Mouse (Mus musculus): ENCODE results near the gene Cntnap1. TPM values are rescaled to one million over a fixed set of nuclear protein-coding genes. Genes with fewer than 3 reads are reported as not detected.

The Cntnap1 gene
- polyA plus RNA-seq, 1 experiment from 2014 or later, result 0.21 TPM

- DNase-seq (ENCODE audit: low spot score) (no peak), ATAC-seq (ENCODE audit: insufficient number of reproducible peaks, low FRiP score, low TSS enrichment, low read depth) (no peak)
- H3K4me1 ChIP-seq (ENCODE audit: control insufficient read depth, insufficient read depth, low read length), result no peaks in the 10 kb centered on the region
- H3K36me3 ChIP-seq (ENCODE audit: control insufficient read depth, insufficient read depth, low read length), result no peaks in the 10 kb centered on the region; the same call in 1 of the 2 replicates
- H3K9me3 ChIP-seq (ENCODE audit: control insufficient read depth, low read length), result no peaks in the 10 kb centered on the region
- H3K4me2 ChIP-seq (ENCODE audit: low read depth, severe bottlenecking), result no peak overlapping the region
- no peak overlapping the region for H3K27ac ChIP-seq (replicated peaks; ENCODE audit: low read depth, low read length)
- peaks cover 3% of the 10 kb centered on the region for H3K27me3 ChIP-seq (ENCODE audit: control insufficient read depth, insufficient read depth, low read length)
- no peak overlapping the region for H3K9ac ChIP-seq (ENCODE audit: low read length)
- WGBS, result 82% methylated on average over 14 of the region's 14 CpGs
- no peak overlapping the region for H3K4me3 ChIP-seq (ENCODE audit: low read depth, low read length)
Observed at GRCm38 (mm10) chr11:101182771-101183517, 12.6 kb downstream of the Cntnap1 start.

GRCm38 (mm10) chr11:101184984-101185383, 14.7 kb downstream of the Cntnap1 start:
- 86% methylated on average over 12 of the region's 12 CpGs for WGBS

GRCm38 (mm10) chr11:101185441-101185840, 15.1 kb downstream of the Cntnap1 start:
- no peaks in the 10 kb centered on the region for H3K9me3 ChIP-seq (ENCODE audit: control insufficient read depth, low read length)
- H3K27ac ChIP-seq (replicated peaks; ENCODE audit: low read depth, low read length), result no peak overlapping the region
- H3K4me1 ChIP-seq (ENCODE audit: control insufficient read depth, insufficient read depth, low read length), result peaks cover 11% of the 10 kb centered on the region
- H3K4me3 ChIP-seq (ENCODE audit: low read depth, low read length), result no peak overlapping the region
- H3K9ac ChIP-seq (ENCODE audit: low read length), result no peak overlapping the region
- ATAC-seq (ENCODE audit: insufficient number of reproducible peaks, low FRiP score, low TSS enrichment, low read depth), result no peak
- DNase-seq (ENCODE audit: low spot score), result no peak
- H3K27me3 ChIP-seq (ENCODE audit: control insufficient read depth, insufficient read depth, low read length), result no peaks in the 10 kb centered on the region
- H3K36me3 ChIP-seq (ENCODE audit: control insufficient read depth, insufficient read depth, low read length), result no peaks in the 10 kb centered on the region; the same call in 1 of the 2 replicates
- WGBS, result 93% methylated on average over 4 of the region's 4 CpGs
- no peak overlapping the region for H3K4me2 ChIP-seq (ENCODE audit: low read depth, severe bottlenecking)

More at GRCm38 (mm10) chr11:101184984-101185383, 14.7 kb downstream of the Cntnap1 start:
- no peaks in the 10 kb centered on the region for H3K9me3 ChIP-seq (ENCODE audit: control insufficient read depth, low read length)
- H3K9ac ChIP-seq (ENCODE audit: low read length), result no peak overlapping the region
- DNase-seq (ENCODE audit: low spot score) (no peak), ATAC-seq (ENCODE audit: insufficient number of reproducible peaks, low FRiP score, low TSS enrichment, low read depth) (no peak)
- no peaks in the 10 kb centered on the region; the same call in 1 of the 2 replicates for H3K36me3 ChIP-seq (ENCODE audit: control insufficient read depth, insufficient read depth, low read length)
- H3K27me3 ChIP-seq (ENCODE audit: control insufficient read depth, insufficient read depth, low read length), result no peaks in the 10 kb centered on the region
- no peak overlapping the region for H3K27ac ChIP-seq (replicated peaks; ENCODE audit: low read depth, low read length)
- H3K4me1 ChIP-seq (ENCODE audit: control insufficient read depth, insufficient read depth, low read length), result peaks cover 7% of the 10 kb centered on the region
- H3K4me3 ChIP-seq (ENCODE audit: low read depth, low read length), result no peak overlapping the region
- H3K4me2 ChIP-seq (ENCODE audit: low read depth, severe bottlenecking), result no peak overlapping the region

- DNase-seq (ENCODE audit: low spot score) (no peak), ATAC-seq (ENCODE audit: insufficient number of reproducible peaks, low FRiP score, low TSS enrichment, low read depth) (no peak)
- no peak overlapping the region for H3K9ac ChIP-seq (ENCODE audit: low read length)
- H3K36me3 ChIP-seq (ENCODE audit: control insufficient read depth, insufficient read depth, low read length), result no peaks in the 10 kb centered on the region; the same call in 1 of the 2 replicates
- WGBS, result 92% methylated on average over 27 of the region's 27 CpGs
- H3K4me3 ChIP-seq (ENCODE audit: low read depth, low read length), result no peak overlapping the region
- peaks cover 15% of the 10 kb centered on the region for H3K4me1 ChIP-seq (ENCODE audit: control insufficient read depth, insufficient read depth, low read length)
- no peaks in the 10 kb centered on the region for H3K9me3 ChIP-seq (ENCODE audit: control insufficient read depth, low read length)
- no peak overlapping the region for H3K4me2 ChIP-seq (ENCODE audit: low read depth, severe bottlenecking)
- H3K27ac ChIP-seq (replicated peaks; ENCODE audit: low read depth, low read length), result no peak overlapping the region
- no peaks in the 10 kb centered on the region for H3K27me3 ChIP-seq (ENCODE audit: control insufficient read depth, insufficient read depth, low read length)
Observed at GRCm38 (mm10) chr11:101186526-101187247, 16.4 kb downstream of the Cntnap1 start.

- DNase-seq (ENCODE audit: low spot score) (no peak), ATAC-seq (ENCODE audit: insufficient number of reproducible peaks, low FRiP score, low TSS enrichment, low read depth) (no peak)
- Histone ChIP-seq H3K9ac (ENCODE audit: low read length) (no peak overlapping the region), H3K27me3 (ENCODE audit: control insufficient read depth, insufficient read depth, low read length) (no peaks in the 10 kb centered on the region), H3K4me1 (ENCODE audit: control insufficient read depth, insufficient read depth, low read length) (peaks cover 15% of the 10 kb centered on the region), H3K27ac (replicated peaks; ENCODE audit: low read depth, low read length) (no peak overlapping the region), H3K4me3 (ENCODE audit: low read depth, low read length) (no peak overlapping the region), H3K9me3 (ENCODE audit: control insufficient read depth, low read length) (no peaks in the 10 kb centered on the region), H3K36me3 (ENCODE audit: control insufficient read depth, insufficient read depth, low read length) (no peaks in the 10 kb centered on the region; the same call in 1 of the 2 replicates), H3K4me2 (ENCODE audit: low read depth, severe bottlenecking) (no peak overlapping the region)
- WGBS, result 91% methylated on average over 5 of the region's 5 CpGs
Observed at GRCm38 (mm10) chr11:101187541-101187940, 17.2 kb downstream of the Cntnap1 start.

- H3K36me3 ChIP-seq (ENCODE audit: control insufficient read depth, insufficient read depth, low read length), result no peaks in the 10 kb centered on the region
- no peak overlapping the region; the same call in 1 of the 2 replicates for H3K27ac ChIP-seq (replicated peaks; ENCODE audit: low read depth, low read length)
- peaks cover 15% of the 10 kb centered on the region for H3K4me1 ChIP-seq (ENCODE audit: control insufficient read depth, insufficient read depth, low read length)
- ATAC-seq (ENCODE audit: insufficient number of reproducible peaks, low FRiP score, low TSS enrichment, low read depth) (no peak), DNase-seq (ENCODE audit: low spot score) (no peak)
- no peak overlapping the region for H3K9ac ChIP-seq (ENCODE audit: low read length)
- no peak overlapping the region for H3K4me3 ChIP-seq (ENCODE audit: low read depth, low read length)
- no peak overlapping the region for H3K4me2 ChIP-seq (ENCODE audit: low read depth, severe bottlenecking)
- no peaks in the 10 kb centered on the region for H3K27me3 ChIP-seq (ENCODE audit: control insufficient read depth, insufficient read depth, low read length)
- 86% methylated on average over 11 of the region's 11 CpGs for WGBS
- H3K9me3 ChIP-seq (ENCODE audit: control insufficient read depth, low read length), result no peaks in the 10 kb centered on the region
Observed at GRCm38 (mm10) chr11:101188166-101188805, 18.0 kb downstream of the Cntnap1 start.

- ATAC-seq (ENCODE audit: insufficient number of reproducible peaks, low FRiP score, low TSS enrichment, low read depth), result peak; percentile 26; the same call in 1 of the 2 replicates
- WGBS, result 11% methylated on average over 6 of the region's 6 CpGs
- DNase-seq (ENCODE audit: low spot score), result no peak
- Histone ChIP-seq H3K27ac (replicated peaks; ENCODE audit: low read depth, low read length) (no peak overlapping the region; the same call in 1 of the 2 replicates), H3K36me3 (ENCODE audit: control insufficient read depth, insufficient read depth, low read length) (no peaks in the 10 kb centered on the region), H3K4me1 (ENCODE audit: control insufficient read depth, insufficient read depth, low read length) (peaks cover 15% of the 10 kb centered on the region), H3K27me3 (ENCODE audit: control insufficient read depth, insufficient read depth, low read length) (no peaks in the 10 kb centered on the region), H3K9me3 (ENCODE audit: control insufficient read depth, low read length) (no peaks in the 10 kb centered on the region), H3K9ac (ENCODE audit: low read length) (no peak overlapping the region), H3K4me2 (ENCODE audit: low read depth, severe bottlenecking) (no peak overlapping the region), H3K4me3 (ENCODE audit: low read depth, low read length) (no peak overlapping the region)
Observed at GRCm38 (mm10) chr11:101189495-101190180, 19.3 kb downstream of the Cntnap1 start.
